Mouse (Mus musculus) T-helper 2 cell (primary cell): ENCODE measurements around the gene Psph.

Source experiments
- in situ Hi-C: fragments of 300-600 bp; cut with MboI, MseI; formaldehyde crosslinking; loops from one replicate; pipeline ENCODE4 v1.15.1; 2025; ENCODE audit warnings: high pct_unique_total_duplicates

The Psph gene

DNA sequence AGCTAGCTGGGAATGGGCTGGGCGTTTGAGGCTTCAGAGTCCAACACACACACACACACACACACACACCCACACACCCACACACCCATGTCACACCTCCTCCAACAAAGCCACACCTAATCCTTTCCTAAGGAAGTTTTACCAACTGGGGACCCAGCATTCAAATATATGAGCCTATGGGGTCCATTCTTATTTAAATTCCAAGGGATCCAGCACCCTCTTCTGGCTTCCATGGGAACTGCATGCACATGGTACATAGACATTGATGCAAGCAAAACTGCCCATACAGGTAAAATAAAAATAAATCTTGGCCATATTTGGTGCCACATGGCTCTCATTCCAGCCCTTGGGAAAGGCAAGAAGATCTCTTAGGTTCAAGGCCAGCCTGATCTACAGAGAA is 46.3 kb downstream of the Psph start:
- in situ Hi-C loops: loop anchor here (5.0 to 25.0 kb wide), 2 partner anchors 129 to 471 kb away; partner anchors contain the start of gene Tmem248

DNA sequence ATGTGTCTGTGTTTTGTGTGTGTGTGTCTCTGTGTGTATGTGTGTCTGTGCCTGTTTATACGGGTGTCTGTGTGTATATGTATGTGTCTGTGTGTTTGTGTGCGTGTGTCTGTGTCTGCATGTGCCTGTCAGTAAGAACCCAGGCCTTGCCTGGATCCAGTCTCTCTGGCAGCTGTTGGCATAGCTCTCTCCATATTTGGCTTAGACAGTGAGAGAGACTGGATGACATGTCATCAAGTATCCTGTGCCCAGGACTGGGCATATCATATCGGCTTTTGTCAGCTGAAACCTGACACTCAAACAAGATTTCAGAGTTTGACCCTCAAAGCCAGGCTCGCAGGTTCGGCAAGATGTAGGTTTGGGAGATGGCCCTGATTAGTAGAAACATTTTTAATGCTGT is 56.2 kb downstream of the Psph start:
- in situ Hi-C loops: loop anchor here (25.0 kb wide), 1 partner anchor 481 kb away; the partner anchor contains the start of gene Tmem248

DNA sequence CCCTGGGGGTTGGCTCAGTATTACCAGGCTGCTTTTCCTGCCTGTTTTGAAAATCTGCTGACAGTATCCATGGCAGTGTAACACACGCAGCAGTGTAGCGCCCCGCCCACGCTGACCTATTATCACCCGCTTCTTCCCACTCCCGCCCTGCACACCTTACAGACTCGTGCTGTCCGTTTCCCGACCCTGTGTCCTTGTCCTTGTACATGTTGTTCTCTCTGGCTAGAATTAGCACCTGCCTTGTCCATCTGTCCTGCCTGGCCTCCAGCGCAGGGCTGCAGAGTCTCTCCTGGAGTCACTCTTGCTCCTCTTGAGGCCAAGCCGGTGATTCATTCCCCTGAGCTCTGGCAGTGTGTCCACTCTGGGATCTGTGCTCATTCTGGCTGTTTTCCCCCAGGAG is 56.9 kb downstream of the Psph start:
- in situ Hi-C loops: loop anchor here (25.0 kb wide), 1 partner anchor 482 kb away; the partner anchor contains the start of gene Tmem248

DNA sequence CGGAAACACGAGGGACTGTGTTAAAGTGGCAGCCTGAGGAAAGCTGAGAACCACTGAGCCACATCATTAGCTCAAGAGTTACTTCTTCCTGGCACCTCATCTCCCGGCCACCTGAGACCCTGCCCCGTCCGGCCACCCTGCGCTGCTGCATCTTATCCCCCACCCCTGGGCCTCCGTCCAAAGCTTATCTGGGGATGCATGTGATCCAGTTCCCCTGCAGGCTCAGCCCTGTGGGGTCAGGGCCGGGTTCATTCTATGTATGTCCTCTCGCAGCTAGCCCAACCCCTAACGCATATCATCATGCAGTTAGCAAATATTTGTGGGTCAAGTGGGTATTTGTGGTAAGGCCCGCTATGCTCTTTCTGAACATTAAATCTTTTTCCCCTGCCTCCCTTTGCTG is 58.0 kb downstream of the Psph start:
- in situ Hi-C loops: loop anchor here (25.0 kb wide), 1 partner anchor 483 kb away; the partner anchor contains the start of gene Tmem248

DNA sequence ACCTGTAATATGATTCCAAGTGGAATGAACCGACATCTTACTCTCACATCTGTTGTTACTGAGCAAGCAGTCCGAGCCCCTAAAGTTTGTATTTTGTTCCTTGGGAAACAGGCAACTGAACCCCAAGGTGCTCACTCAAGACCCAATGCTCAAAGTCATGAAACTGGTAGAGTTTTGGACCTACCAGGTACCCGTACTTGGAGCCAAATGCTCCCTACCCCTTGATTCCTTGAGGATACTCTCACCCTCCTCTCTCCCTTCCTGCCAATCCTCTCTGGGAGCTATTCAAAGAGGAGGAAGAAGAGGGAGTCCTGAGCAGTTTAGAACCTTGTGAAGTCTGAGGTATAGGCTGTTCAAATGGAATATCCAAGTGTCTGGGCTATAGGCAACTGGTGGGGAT is 60.5 kb downstream of the Psph start:
- in situ Hi-C loops: loop anchor here (25.0 kb wide), 1 partner anchor 486 kb away; the partner anchor contains the start of gene Tmem248

DNA sequence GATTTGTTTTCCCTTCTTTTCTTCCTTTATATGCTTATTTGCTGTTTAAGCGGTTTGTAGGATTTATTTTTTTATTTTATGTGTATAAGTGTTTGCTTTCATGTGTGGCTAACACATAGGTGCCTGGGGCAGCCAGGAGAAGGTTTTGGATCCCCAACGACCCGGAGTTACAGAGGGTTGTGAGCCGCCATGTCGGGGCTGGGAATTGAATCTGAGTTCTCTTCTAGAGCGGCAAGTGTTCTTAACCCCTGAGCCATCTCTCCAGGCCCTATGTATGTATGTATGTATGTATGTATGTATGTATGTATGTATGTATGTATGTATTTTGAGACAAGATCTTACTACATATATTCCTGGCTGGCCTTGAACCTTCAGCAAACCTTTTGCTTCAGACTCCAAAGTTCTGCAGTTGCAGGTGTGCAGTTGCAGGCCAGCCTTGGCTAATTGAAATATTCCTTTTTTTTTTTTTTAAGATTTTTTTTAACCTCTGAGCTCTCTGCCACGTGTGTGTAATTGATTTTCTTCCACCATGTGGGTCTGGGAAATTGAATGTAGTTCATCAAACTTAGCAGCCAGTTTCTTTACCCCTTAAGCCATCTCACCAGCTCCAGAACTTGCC is 61.4 kb downstream of the Psph start:
- in situ Hi-C loops: loop anchor here (25.0 kb wide), 1 partner anchor 486 kb away; the partner anchor contains the start of gene Tmem248

DNA sequence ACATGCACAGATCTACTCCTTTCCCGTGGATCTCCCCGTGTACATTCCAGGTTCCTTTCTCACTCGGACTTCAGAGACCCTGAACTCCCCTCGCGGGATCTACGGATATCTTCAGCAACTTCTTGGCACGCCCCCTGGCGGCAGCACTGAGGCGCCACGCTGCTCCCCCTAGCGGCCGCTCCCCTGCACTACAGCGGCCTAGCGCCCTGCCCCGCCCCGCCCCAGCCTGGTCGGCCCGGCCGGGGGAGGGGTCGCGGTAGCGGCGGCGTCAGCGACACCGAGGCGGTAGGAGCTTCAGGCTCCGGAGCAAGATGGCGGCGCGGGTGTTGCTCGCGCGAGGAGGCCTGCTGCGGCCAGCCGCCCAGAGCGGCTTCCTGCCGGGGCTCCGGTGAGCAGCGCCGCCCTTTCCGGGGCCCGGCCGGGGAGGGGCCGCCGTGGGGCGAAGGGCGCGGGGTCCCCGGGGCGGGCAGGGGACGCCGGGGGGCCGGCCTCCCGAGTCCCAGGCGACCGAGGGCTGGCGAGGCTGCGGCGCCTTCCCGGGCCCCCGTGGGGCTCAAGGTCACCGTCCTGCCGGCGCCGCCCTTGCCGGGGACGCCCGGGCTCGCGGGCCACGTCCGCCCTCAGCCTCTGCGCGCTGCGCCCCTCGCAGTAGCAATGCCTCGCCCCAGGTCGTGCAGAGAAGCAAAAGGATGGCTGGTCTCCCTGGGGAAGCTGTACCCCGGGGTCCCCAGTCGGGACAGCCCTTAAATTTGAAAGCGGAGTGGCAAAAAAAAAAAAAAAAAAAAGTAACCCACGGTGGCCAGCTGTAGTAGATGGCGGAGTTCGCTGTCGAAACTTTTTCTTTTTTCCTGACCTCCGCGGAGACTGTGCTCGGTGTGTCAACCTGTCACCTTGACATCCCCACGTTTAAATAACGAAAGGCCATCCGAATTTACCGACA is 62.1 kb downstream of the Psph start, which contains the start of gene Nipsnap2:
Nipsnap2 (plus strand) TSS at position 230 of the 940 bp plus-strand sequence.
- in situ Hi-C loops: loop anchor here (25.0 kb wide), 1 partner anchor 487 kb away; the partner anchor contains the start of gene Tmem248

DNA sequence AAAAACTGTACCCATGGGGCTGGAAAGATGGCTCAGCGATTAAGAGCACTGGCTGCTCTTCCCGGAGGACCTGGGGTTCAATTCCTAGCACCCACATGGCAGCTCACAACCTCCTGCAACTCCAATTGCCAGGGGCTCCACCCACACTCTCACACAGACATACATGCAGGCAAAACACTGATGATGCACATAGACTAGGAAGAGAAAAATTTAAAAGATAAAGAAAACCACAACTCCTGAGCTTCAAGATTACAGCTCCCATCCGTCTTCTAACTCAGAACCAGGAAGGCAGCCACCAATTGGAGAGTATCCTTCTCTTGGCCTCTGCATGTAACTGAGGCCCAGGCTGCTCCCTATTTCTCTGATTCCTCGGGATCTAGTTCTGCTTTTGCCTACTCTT is 63.0 kb downstream of the Psph start:
- in situ Hi-C loops: no loop called here

DNA sequence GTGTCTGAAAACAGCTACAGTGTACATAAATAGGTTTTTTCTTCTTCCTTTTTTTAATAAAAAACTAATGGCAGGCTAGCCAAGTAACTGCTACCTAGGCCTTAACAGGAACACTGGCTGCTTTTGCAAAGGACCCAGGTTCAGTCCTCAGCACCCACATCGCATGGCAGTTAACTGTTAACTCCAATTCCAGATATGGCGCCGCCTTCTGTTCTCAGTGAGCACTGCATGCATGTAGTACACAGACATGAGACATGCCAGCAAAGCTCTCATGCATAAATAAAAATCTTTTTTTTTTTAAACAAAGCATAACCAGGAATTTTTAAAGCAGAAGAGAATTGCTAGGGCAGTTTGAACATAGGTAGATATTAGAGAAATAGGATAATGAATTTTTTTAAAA is 67.1 kb downstream of the Psph start:
- in situ Hi-C loops: no loop called here

DNA sequence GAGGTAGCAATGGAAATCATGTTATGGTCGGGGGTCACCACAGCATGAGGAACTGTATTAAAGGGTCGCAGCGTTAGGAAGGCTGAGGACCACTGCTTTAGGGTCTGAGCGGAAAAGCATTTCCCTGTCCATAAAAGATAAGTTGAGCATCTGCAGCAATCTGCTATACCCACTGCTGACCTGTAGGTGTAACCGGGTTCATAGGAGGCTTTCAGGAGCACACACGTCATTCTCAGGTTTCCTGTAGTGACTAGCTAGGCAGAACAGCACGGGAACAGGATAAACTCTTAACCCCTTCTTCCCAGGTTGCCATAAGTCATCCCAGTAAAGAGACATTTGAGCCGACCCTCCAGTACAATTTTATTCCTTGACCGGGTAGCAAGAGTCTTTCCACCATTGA is 70.2 kb downstream of the Psph start:
- in situ Hi-C loops: no loop called here
